Mouse (Mus musculus): Measurements from ENCODE around the gene Ptprg.

The Ptprg gene

DNA sequence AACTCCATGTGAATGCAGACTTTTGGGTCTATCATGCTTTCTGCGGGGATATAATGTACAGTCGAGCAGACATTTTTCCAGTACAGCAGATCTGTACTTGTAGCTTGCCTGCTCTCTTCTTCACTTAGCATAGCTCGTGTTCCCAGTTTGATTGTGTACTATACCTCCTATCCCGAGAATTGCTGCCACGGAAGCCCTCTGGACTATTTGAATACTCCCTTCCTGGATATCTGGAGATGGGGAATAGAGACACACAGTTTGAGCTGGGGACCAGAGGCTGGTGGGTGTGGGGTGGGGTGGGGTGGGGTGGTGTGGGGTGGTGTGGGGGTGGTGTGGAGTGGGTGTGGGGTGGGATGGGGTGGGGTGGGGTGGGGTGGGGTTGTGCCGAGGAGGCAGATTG is 263.9 kb downstream of the Ptprg start:
- no peak for DNase-seq (ENCODE audit: extremely low read depth, low read depth, low spot score)

DNA sequence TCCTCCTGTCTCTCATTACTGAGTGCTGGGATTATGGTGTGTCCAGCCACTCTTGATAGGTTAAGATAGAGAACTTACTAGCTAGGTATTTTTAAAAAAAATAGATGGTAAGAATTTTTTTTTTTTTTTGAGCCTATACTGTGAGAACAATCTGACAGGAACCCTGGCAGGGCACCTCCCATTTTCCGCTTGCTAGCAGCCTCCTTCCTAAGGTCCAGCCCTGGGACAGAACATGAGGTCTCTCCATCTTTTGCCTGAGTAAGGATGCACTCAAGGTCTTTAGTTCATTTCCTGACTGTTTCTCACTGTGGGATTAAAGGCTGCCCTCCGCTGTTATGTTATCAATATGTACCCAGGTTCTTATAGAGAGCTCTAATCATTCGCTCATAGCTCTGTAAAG is 264.7 kb downstream of the Ptprg start:
- DNase-seq (ENCODE audit: extremely low read depth, low read depth, low spot score), result no peak

DNA sequence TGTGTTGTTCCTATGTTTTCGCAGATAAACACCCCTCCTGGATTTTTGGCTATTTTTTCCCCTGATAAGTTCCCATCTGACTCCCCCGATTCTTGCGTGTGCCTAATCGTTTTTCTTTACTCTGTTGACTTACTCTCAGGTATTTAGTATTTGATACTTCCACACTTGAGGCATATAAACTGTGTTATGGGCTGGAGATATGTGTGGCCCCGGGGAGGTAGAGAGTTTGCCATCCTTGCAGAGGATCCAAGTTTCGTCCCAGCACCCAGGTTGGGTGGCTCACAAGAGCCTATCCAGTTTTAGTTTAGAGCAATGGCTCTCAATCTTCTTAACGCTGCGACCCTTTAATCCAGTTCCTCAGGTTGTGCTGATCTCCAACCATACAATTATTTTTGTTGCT is 265.4 kb downstream of the Ptprg start:
- DNase-seq (ENCODE audit: extremely low read depth, low read depth, low spot score), result no peak

DNA sequence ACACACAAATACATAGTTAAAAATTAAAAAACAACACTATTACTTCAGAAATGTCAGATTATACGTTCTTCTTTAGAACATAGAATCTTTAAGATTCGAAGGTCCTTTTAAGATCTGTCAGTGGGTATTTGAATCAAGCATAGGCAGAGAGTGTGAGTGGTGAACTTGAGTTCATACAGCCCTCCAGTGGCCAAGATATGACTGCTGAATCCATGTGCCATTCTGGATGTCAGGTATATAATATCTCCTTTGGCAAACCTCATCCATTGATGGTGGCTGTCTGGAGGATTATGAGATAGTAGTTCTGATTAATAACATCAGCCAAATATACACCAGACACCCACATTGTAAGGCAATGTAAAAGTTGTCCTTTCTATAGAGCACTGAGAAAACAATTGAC is 266.0 kb downstream of the Ptprg start:
- DNase-seq (ENCODE audit: extremely low read depth, low read depth, low spot score), result no peak

DNA sequence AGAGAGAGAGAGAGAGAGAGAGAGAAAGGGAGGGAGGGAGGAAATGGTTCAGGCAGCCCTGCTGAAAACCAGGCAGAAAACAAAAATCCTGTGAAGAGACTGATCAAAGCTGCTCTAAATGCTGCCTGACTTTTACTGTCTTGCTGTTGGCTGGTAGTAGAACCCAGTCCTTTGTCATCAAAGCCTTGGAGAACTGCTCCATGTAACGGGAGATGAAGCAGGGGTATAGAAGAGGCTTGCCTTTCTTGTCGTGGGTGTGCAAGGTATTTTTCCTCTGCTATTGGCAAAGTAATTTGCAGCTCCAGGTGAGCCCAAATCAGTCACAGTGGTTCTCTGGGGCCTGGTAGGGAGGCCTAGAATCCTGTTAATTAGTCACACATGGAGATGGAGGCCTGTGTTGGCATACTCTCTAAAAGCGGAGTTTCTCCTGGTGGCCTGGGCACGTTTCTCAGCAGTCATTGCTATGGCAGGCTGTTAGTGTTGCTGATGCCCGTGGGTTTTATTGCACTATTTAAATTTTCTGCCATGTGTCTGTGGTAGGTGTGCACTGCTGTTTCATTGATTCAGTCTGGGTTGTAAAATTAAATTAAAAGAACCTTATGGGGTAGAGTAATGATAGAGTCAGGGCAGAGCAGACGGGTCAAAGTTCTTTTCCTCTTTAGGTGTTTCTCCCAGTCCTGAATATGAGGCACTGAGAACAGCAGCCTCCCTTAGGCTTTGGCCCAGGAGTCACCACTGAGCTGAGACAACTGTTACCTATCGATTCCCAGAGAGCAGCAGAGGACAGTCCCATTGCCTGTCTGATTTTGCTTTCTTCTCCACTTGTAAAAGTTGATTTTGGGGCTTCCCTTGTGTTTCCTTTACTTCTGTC is 269.7 kb downstream of the Ptprg start:
- no peak for DNase-seq (ENCODE audit: extremely low read depth, low read depth, low spot score)

DNA sequence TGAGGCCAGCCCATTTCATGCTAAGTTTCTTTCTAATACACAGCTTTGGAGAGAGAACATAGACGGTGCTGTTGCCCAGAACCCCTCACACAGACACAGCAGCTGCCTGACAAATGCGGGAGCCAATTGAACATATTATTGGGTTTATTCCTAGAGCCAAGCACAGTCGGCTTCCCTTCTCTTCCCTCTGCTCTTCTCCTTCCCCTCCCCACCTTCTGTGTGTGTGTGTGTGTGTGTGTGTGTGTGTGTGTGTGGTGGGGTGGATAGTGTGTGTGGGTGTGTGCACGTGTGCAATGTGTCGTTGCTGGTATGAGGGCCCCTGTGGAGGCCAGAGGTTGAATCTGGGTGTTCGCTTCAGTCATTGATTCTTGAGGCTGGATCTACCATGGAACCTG is 270.4 kb downstream of the Ptprg start:
- DNase-seq (ENCODE audit: extremely low read depth, low read depth, low spot score), result no peak

DNA sequence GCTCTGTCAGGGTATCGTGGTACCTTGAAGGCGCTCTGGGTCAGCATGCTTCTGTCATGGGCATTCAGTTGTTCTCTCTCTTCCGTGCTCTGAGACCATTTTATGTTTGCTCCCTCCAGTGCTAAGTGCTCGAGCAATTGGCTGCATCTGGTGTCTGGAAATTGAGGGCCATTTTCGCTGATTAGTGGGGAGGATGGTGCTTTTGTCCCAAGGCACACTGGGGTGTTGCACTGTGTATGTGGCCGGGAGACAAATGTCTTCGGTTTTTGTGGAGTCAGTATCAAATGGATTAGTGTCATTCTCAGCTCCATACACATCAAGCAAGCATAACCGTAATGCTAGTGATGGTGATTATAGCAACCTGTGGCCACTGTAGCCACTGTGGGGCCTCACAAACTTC is 271.6 kb downstream of the Ptprg start:
- no peak for DNase-seq (ENCODE audit: extremely low read depth, low read depth, low spot score)

DNA sequence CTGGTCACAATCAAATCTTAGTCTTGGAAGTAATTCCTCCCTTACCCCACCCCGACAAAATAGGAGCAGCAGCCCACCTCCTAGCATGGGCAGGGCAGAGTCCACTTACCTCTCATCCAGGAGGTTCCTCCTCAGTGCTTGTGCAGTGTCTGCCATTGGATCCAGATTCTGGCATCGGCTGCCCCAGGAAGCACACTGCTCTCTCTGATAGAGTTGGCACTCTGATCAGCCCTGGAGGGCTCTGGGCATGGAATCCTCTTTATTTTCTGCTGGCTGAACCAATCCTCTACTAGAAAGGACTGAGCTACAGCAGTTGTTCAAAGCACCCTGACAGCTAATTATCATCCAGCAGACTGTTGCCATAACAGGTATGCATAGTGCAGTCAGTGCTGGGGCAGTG is 272.2 kb downstream of the Ptprg start:
- no peak for DNase-seq (ENCODE audit: extremely low read depth, low read depth, low spot score)

DNA sequence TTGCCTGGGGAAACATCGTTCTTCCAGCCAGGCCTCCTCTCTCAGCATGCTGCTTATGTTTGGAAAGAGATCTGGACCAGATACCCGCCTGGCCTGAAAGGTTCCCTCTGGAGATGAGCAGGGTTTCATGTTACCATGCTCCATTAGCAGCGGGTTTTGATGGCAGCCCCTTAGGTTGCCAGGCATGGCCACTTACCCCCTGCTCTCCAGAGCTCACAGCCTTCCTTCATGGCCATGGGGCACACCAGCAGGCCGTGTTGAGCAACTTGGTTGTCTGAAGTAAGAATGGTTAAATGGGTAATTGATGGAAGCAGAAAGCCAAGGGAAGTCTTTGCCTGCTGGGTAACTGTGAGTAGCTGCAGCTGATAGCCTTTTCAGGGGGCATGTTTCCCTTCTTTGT is 274.8 kb downstream of the Ptprg start:
- DNase-seq (ENCODE audit: extremely low read depth, low read depth, low spot score), result no peak

DNA sequence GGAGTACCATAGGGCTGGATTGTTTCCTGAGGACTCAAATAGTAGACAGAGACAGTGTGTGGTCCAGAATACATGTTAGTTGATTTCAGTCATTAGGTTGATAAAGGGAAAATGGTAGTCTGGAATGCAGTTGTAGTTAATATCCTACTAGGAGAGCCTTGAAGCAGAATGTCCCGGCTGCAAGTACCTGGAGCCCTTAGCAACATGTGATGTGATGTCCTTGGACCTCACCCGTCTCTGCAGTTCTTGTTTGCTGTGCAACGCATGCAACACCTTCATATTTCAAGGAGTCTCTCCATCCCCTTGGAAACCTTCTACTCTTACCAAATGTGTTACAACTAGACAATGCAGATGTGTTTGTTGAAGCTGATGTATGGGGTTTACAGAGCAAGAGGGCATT is 280.3 kb downstream of the Ptprg start:
- no peak for DNase-seq (ENCODE audit: extremely low read depth, low read depth, low spot score)

DNA sequence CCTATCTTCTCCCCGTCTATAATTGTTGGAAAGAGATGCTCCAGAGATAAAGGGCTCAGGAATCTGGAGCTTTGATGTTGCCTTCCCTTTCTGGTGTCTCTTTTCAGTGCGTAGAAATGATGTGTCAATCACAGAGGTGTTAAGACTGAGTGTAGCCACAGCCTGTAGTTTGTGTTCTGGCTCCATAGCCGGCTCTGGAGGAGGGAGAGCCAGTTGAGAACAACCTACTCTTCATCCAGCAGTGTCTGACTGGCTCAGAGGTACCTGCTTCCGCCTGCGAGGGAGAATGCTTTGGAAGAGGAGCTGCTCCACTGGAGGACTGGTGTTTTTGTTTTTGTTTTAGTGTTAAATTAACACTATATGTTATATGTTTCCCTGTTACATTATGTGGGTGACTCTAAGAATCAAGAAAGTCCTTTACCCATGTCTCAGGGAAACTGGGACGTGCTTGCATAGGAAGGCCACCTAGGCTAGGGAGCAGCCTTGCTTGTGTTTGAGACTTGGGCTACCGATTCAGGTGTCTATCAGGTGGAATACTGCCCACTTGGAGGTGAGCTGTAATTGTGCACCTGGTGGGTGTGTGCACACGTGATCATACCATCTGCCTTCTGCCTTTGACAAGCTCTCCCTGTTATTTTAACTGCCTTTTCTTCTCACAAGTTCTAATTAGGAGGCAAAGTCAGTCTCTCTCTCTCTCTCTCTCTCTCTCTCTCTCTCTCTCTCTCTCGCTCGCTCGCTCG is 282.5 kb downstream of the Ptprg start:
- no peak for DNase-seq (ENCODE audit: extremely low read depth, low read depth, low spot score)

DNA sequence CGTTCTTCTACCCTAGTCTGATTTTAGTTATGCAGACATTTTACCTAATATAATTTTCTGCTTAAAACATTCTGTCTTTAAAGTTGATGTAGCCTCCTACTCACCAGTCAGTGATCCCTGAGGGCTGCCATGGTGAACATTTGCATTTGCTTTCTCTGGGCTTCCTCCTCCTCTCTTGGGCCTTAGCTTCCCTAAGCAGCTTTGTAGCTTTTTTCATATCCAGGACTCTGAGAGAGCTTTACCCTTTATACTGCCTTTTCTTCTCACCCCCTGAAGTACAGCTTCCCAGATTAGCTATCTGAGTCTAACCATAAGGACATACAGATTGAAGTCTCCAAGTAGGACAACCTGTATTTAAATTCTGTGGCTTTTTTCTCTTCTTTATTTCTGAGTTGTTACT is 284.4 kb downstream of the Ptprg start:
- no peak for DNase-seq (ENCODE audit: extremely low read depth, low read depth, low spot score)

DNA sequence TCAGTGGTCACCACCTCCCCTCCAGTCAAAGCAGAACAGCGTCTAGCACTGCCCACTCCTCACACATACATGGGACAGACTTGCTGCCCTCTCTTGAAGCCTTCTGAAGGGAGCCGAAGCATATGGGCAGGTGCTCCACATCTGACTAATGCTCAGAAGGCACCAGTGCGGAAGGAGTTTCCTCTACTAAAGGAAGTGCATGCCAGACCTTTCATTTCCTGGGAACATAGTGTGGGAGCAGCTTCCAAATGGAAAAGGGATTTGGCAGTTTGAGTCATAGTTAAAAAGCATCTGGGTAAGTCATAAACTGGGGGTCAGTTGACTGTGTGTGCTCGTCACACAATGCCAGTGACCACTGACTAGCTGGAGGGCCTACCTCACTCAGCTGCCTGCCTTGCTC is 288.3 kb downstream of the Ptprg start:
- DNase-seq (ENCODE audit: extremely low read depth, low read depth, low spot score), result no peak

DNA sequence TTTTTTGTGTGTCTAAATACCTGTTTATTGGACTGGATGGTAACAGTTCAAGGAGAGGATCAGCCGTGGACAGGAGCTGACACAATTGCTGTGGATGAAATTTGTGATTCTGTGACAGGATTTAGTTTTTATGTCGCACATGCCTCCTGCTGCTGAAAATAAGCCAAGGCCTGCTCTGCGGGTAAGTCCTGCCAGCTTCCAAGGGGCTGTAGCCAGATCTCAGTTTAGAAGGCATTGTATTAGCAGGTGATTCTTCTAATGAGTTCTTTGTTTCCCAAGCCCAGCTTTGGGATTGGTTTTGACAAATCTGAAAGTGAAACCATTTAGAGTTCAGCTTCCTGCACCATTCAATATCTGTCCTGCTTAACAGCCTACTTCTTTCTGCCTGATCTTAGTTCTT is 299.6 kb downstream of the Ptprg start:
- DNase-seq (ENCODE audit: extremely low read depth, low read depth, low spot score), result no peak

DNA sequence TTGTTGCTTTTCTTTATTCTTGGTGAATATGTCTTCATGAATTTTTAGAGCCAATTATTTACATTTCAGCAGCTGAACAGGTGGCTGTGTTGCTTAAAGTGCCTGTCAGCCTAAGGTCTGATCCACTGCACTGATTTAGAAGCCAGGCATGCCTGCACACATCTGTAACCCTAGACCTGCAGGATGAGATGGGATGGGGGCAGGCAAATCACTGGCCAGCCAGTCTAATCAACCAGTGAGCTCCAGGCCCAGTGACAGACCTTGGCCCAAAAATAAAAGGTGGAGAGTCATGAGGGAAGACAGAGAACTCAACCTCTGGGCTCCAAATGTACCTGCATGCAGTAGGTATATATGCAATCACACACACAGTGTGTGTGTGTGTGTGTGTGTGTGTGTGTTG is 302.2 kb downstream of the Ptprg start:
- no peak for DNase-seq (ENCODE audit: extremely low read depth, low read depth, low spot score)

DNA sequence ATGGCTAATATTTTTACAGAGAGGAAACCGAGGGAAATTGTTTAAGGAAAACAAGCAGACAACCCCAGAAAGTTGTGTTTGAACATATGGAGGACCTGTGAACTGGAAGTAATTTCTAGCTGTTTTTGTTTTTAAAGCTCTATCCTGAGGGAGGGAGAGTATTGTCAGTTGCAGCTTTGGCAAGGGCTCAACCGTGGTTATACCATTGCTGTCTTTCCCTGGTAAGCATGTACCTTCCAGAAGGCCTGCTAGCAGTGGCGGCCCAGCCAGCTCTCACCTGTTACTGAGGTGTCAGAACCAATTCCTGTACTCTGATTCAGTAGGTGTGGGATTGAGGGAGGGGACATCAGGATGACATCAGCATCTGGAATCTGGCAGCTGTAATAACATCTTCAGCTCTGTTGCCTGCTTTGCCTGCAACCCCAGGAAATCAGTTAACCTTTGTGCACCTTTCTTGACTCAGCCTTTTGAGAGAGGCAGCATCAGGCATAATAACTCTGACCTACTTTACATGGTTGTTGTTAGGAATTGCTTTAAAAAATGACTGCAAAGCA is 304.7 kb downstream of the Ptprg start:
- DNase-seq (ENCODE audit: extremely low read depth, low read depth, low spot score), result no peak

DNA sequence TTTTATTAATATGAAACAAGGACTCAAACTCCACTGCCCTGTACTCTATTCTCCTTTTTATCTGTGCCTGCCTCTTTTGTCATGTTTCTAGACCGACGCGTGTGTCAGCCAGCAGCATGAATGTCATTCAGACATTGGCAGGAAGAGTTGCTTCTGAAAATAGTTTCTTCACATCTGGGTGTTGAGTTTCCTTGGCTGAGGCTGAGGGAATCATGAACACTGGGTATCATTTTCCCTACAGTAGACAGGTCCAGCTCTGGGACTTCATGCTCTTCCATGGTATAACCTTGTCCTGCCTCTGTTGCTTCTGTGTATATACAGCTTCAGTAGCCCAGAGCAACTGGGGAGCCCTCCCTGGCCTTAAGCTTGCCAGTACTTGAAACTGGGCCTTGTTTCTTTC is 310.0 kb downstream of the Ptprg start:
- no peak for DNase-seq (ENCODE audit: extremely low read depth, low read depth, low spot score)

DNA sequence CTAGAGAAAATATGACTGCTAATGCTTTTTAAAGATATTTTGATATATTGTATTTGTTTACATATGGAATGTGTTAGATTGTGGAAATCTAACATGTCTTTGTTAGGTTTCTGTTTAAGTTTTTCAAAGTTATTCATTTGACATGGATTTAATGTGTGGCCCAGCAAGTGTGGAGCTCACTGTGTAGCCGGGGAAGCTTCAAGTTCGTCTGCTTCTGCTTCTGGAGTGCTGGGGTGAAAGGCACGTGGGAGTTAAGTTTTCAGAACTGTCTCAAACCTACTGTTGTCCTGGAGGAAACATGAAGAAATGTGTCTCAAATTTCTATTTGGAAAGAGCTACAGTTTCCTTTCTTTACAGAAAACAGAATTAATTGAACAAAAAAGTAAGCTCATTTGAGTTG is 311.5 kb downstream of the Ptprg start:
- no peak for DNase-seq (ENCODE audit: extremely low read depth, low read depth, low spot score)

DNA sequence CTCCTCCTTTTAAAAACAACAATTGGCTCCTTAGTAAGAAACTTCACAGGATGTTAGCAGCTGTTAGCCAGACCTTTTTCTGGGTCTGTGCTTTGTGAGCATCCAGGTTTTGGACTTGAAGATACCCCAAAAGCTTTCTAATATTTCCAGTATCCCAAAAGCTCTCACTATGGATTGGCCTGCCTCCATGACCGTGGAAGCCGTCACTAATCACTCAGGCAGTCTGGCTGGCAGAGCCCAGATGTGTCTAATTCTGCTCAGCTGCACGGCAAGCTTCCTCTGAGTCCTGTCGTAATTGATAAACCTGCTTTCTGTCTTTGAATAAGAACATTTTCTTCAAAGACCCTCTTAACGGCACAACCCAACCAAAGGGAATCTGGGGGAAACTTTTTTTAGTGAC is 312.0 kb downstream of the Ptprg start:
- no peak for DNase-seq (ENCODE audit: extremely low read depth, low read depth, low spot score)

DNA sequence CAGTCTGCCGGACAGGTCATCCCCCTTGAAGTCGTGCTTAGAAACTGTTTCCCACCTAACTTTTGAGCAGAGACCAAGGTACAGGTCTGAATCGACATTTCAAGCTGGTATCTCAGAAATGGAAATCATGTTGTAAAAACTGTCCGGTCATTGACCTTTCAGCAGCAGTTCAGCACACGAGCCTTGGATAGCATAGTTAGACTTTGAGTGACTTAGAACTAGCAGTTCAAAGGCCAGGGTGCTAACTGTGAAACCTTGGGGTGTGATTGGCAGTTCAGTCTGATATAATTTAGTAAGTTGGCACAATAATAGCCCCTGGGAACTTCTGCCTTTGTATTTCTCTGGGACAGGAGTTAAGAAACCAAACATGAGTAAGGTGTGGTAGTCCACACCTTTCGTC is 312.5 kb downstream of the Ptprg start:
- DNase-seq (ENCODE audit: extremely low read depth, low read depth, low spot score), result no peak

DNA sequence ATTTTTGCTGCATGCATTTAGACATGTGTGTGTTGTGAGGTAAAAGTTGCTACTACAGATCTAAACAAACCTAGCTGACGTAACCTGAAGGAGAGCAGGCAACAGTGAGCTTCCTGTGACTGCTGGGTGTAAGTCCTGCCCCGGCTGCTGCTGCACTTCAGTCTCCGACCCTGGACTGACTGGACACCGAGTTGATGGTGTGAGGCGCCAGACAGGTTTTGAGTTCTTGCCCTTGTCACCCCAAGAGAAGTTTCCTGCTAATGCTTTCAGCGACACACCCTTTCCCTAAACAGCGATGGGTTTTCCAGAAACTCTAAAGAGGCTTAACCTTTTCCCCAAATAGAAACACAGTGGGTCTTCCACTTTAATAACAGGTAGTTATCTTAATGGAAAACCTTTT is 313.1 kb downstream of the Ptprg start:
- DNase-seq (ENCODE audit: extremely low read depth, low read depth, low spot score), result no peak

DNA sequence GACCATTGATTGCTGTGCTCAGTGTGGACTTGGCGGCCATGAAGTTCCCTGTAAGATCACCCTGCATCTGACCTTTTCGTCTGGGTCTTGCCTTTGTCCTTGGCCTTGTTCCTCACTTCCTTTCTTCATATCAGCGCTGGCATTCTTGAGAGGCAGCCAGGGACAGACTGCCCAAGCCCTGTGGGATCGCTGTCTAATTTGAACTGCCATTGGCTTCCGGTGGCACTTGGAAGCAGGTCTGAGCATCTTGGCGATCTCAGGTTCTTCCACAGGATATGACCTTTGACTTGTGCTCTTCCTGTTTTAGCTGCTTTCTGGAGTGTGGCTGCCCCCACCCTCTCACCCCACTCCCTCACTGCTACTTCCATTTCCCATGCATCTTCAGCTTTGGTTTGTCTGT is 315.3 kb downstream of the Ptprg start:
- no peak for DNase-seq (ENCODE audit: extremely low read depth, low read depth, low spot score)
